Mouse (Mus musculus): ENCODE measurements around the gene Mrps30.

- TF ChIP-seq CTCF (IDR thresholded peaks at IDR 0.05; ENCODE audit: control insufficient read depth, insufficient read depth, insufficient read length): no peak
- no peak for TF ChIP-seq MAX (IDR thresholded peaks at IDR 0.05)
- TF ChIP-seq CEBPB (IDR thresholded peaks at IDR 0.05; ENCODE audit: low read depth): no peak
- TF ChIP-seq USF1 (IDR thresholded peaks at IDR 0.05; ENCODE audit: low read depth): no peak
- no peak for TF ChIP-seq MYOG (IDR thresholded peaks at IDR 0.05; ENCODE audit: control insufficient read depth, extremely low read depth, insufficient read length)
These were observed 31.1 kb upstream of the Mrps30 start for GRCm38 (mm10) chr13:118418163-118418562.

Data from C2C12 (cell line).